ENCODE assay signal across 8 mouse cellular contexts in genomic region chr17:65575339-65575738, GRCm38 (mm10). TPM values are rescaled to one million over a fixed set of nuclear protein-coding genes. Genes with fewer than 3 reads are reported as not detected.
DNase-seq lines count a peak whose midpoint lies in the region; ATAC-seq lines count a peak whose summit lies in the region.
"Had no signal": no experiment of that assay in that cellular context is flagged by ENCODE, and none has a peak within 500 bp of the region (broad histone marks: within the 10 kb centered on the region; RNA-seq: fewer than 3 reads in every experiment).

No protein-coding gene starts in this region.

- H3K36me3 ChIP-seq in lung, embryonic 16.5 days (ENCODE audit: control insufficient read depth, insufficient read depth, low read length), result peaks cover 7% of the 10 kb centered on the region; the same call in 1 of the 2 replicates
- peaks cover 15% of the 10 kb centered on the region for H3K36me3 ChIP-seq in hindbrain, embryonic 13.5 days

- no peaks in the 10 kb centered on the region; the same call in 1 of the 2 replicates for H3K4me1 ChIP-seq in lung, embryonic 16.5 days (replicated peaks; ENCODE audit: control insufficient read depth, insufficient read depth, low read length)
- no peaks in the 10 kb centered on the region for H3K4me1 ChIP-seq in hindbrain, embryonic 13.5 days (replicated peaks)
- H3K4me1 ChIP-seq: neural tube, embryonic 12.5 days had no signal

- H3K27me3 ChIP-seq in lung, embryonic 16.5 days (ENCODE audit: control insufficient read depth, insufficient read depth, low read depth, low read length), result no peaks in the 10 kb centered on the region
- H3K27me3 ChIP-seq in hindbrain, embryonic 13.5 days, result no peaks in the 10 kb centered on the region
- H3K27me3 ChIP-seq: neural tube, embryonic 12.5 days had no signal

- no peak overlapping the region for H3K9ac ChIP-seq in lung, embryonic 16.5 days (ENCODE audit: low read length)
- no peak overlapping the region for H3K9ac ChIP-seq in hindbrain, embryonic 13.5 days
- H3K9ac ChIP-seq: neural tube, embryonic 12.5 days had no signal

- H3K4me3 ChIP-seq in lung, embryonic 16.5 days (ENCODE audit: low read length), result no peak overlapping the region
- no peak overlapping the region for H3K4me3 ChIP-seq in hindbrain, embryonic 13.5 days
- H3K4me3 ChIP-seq: neural tube, embryonic 12.5 days had no signal

- no peak overlapping the region for H3K4me2 ChIP-seq in lung, embryonic 16.5 days (ENCODE audit: low read depth, low read length)
- H3K4me2 ChIP-seq in hindbrain, embryonic 13.5 days, result no peak overlapping the region
- H3K4me2 ChIP-seq: neural tube, embryonic 12.5 days had no signal

- peak; percentile 45 for ATAC-seq in lung, embryonic 16.5 days (ENCODE audit: low read depth)
- ATAC-seq in hindbrain, embryonic 13.5 days (ENCODE audit: low FRiP score), result 0 out of 2 replicates have a peak, but pooled peaks have one; percentile 73

- no peak overlapping the region for H3K27ac ChIP-seq in lung, embryonic 16.5 days (ENCODE audit: low read length)
- no peak overlapping the region for H3K27ac ChIP-seq in hindbrain, embryonic 13.5 days
- H3K27ac ChIP-seq: neural tube, embryonic 12.5 days had no signal

- 74% methylated on average over 1 of the region's 1 CpGs for WGBS in lung, embryonic 16.5 days
- WGBS in hindbrain, embryonic 13.5 days, result 91% methylated on average over 1 of the region's 1 CpGs

- no peaks in the 10 kb centered on the region for H3K9me3 ChIP-seq in lung, embryonic 16.5 days (ENCODE audit: control insufficient read depth, low read length)
- H3K9me3 ChIP-seq in hindbrain, embryonic 13.5 days, result no peaks in the 10 kb centered on the region
- H3K9me3 ChIP-seq: neural tube, embryonic 12.5 days had no signal

- DNase-seq in lung, adult 18-20 months, result no peak
- DNase-seq in adipocyte (ENCODE audit: low spot score), result peak; percentile 47
- peak; percentile 16 for DNase-seq in retina, adult 2 months (ENCODE audit: low read depth, low spot score)
- no peak for DNase-seq in kidney, adult 8-10 months
- DNase-seq in layer of hippocampus, postnatal 36 days, result no peak

RNA-seq across cellular contexts. Expression of gene Tmem232, which starts 34.8 kb away (rescaled TPM):
- polyA plus RNA-seq in lung, embryonic 16.5 days (2015; fragmentation: Nextera tagmentation; extraction: Ambion mirVana), result 1.1 and 1.7 TPM in 2 replicates
- polyA plus RNA-seq in hindbrain, embryonic 13.5 days (2015; fragmentation: Nextera tagmentation; extraction: Ambion mirVana), result 0.22 and 0.48 TPM in 2 replicates
- 1 to 10 TPM; 1.1 TPM for total RNA-seq in layer of hippocampus, postnatal 36 days (2021)

RNA-seq across cellular contexts. Expression of gene Vapa, which starts 38.0 kb away (rescaled TPM):
- polyA plus RNA-seq in lung, embryonic 16.5 days (2015; fragmentation: Nextera tagmentation; extraction: Ambion mirVana), result 174 and 178 TPM in 2 replicates
- polyA plus RNA-seq in hindbrain, embryonic 13.5 days (2015; fragmentation: Nextera tagmentation; extraction: Ambion mirVana), result 257 and 265 TPM in 2 replicates
- total RNA-seq in layer of hippocampus, postnatal 36 days (2021), result 100 to 1,000 TPM; 128 to 144 TPM

Comparison
In these comparisons a context has a peak if more than half of its experiments do, and no peak if none do; other contexts are left out.
1. DNase-seq: peak in adipocyte (single experiment) and retina, adult 2 months (single experiment); none in lung, adult 18-20 months (0 of 2), kidney, adult 8-10 months (0 of 2) and layer of hippocampus, postnatal 36 days (0 of 2).